Mouse (Mus musculus): ENCODE measurements at regions not wholly inside any gene's neighbourhood (a gene's known extent, or its start where the extent isn't known, plus 50 kb on each side); places are given as distances from the start of the nearest gene placed in this dataset.
"Not testable (repeated sequence)": the region's sequence is repeated elsewhere in the genome, so short reads cannot be mapped to it uniquely, and the experiment has no call there.

DNA sequence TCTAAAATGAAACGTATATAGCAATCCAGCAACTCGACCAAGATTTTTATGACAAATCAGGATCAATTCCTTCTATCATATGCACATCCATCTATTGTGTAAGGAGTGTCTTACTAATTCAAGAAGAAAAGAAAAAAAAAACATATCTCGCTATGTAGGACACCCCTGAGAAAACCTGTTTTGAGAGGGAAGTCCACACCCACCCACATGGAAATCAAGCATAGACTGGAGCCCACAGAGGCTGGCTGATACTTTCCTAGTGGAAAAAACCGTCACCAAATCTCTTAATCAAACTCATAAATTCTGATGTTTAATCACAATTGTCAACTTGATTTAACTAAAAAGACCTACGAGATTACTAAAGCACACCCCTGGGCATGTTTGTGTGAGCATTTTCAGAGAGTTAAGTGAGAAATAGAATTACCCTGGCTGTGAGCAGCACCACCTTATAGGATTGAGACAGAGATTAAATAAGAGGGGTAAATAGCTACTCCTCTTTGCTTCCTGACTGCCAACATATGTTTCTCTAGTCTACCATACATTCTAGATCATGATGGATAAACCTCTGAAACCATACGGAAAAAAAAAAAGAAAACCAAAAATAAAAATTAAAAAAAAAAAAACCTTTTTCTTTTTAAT lies 525.9 kb downstream of the Gm10283 start:
- Histone ChIP-seq H3K27me3 (ENCODE audit: control insufficient read depth, insufficient read depth, low read length) (no peaks in the 10 kb centered on the region), H3K27ac (replicated peaks; ENCODE audit: low read depth, low read length) (no peak overlapping the region), H3K9me3 (ENCODE audit: control insufficient read depth, low read length) (no peaks in the 10 kb centered on the region), H3K4me3 (replicated peaks; ENCODE audit: low read length) (no peak overlapping the region), H3K36me3 (ENCODE audit: control insufficient read depth, insufficient read depth, low read length) (no peaks in the 10 kb centered on the region), H3K4me2 (replicated peaks; ENCODE audit: low read depth, low read length, severe bottlenecking) (no peak overlapping the region), H3K4me1 (ENCODE audit: control insufficient read depth, insufficient read depth, low read length) (no peaks in the 10 kb centered on the region), H3K9ac (ENCODE audit: low read depth, low read length, severe bottlenecking) (no peak overlapping the region)
- 77% methylated on average over 6 of the region's 6 CpGs for WGBS
- TF ChIP-seq POLR2A (IDR thresholded peaks at IDR 0.05; ENCODE audit: borderline replicate concordance, extremely low read depth, insufficient read depth, insufficient read length), result no peak
- ATAC-seq (ENCODE audit: low FRiP score, low read depth), result no peak
- DNase-seq (ENCODE audit: low spot score), result no peak

DNA sequence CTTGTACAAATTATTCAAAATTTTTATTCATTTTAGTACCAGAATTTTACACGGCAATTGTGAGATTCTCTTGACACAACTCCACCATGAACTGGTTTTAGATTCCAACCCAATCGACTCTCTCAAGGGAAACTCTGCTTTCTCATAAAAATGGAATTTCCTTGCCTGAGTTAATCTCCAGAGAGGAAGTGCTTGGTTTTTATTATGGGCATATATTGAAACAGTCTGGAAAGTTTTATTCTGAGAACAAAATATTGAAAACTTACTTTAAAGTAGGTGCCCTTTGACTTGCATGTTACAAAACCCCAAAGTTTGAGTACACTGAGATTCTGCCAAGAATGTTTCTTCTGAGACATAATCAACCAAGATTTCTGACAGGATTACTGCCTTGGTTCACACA lies 537.6 kb downstream of the Gm10283 start:
- Histone ChIP-seq H3K9ac (ENCODE audit: low read depth, low read length, severe bottlenecking) (no peak overlapping the region), H3K4me1 (ENCODE audit: control insufficient read depth, insufficient read depth, low read length) (0 out of 2 replicates have a peak, but pooled peaks cover 4% of the 10 kb centered on the region), H3K36me3 (ENCODE audit: control insufficient read depth, insufficient read depth, low read length) (no peaks in the 10 kb centered on the region), H3K9me3 (ENCODE audit: control insufficient read depth, low read length) (no peaks in the 10 kb centered on the region), H3K4me3 (replicated peaks; ENCODE audit: low read length) (no peak overlapping the region), H3K4me2 (replicated peaks; ENCODE audit: low read depth, low read length, severe bottlenecking) (no peak overlapping the region), H3K27me3 (ENCODE audit: control insufficient read depth, insufficient read depth, low read length) (no peaks in the 10 kb centered on the region), H3K27ac (replicated peaks; ENCODE audit: low read depth, low read length) (no peak overlapping the region)
- ATAC-seq (ENCODE audit: low FRiP score, low read depth) (peak; percentile 47; the same call in 1 of the 2 replicates), DNase-seq (ENCODE audit: low spot score) (peak; percentile 47)
- WGBS, result 17% methylated on average over 2 of the region's 2 CpGs
- TF ChIP-seq POLR2A (IDR thresholded peaks at IDR 0.05; ENCODE audit: borderline replicate concordance, extremely low read depth, insufficient read depth, insufficient read length), result no peak

DNA sequence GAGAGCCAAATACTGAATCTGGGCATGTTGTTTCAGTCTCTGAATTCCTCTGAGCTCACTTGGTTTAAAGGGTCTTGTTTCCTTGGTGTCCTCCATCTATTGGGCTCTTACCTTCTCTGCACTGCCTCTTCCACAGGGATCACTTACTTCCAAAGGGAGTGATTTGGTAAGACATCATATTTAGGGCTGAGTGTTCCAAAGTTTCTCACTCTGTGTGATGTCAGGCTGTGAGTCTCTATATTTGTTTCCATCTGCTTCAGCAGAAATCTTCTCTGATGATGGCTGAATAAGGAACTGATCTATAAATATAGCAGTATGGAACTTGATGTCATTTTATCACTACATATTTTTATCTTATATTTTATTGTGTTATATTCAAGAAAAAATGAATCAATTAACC lies 539.8 kb downstream of the Gm10283 start:
- no peak overlapping the region for H3K27ac ChIP-seq (replicated peaks; ENCODE audit: low read depth, low read length)
- H3K4me3 ChIP-seq (replicated peaks; ENCODE audit: low read length), result no peak overlapping the region
- H3K27me3 ChIP-seq (ENCODE audit: control insufficient read depth, insufficient read depth, low read length), result no peaks in the 10 kb centered on the region
- ATAC-seq (ENCODE audit: low FRiP score, low read depth) (no peak), DNase-seq (ENCODE audit: low spot score) (no peak)
- TF ChIP-seq POLR2A (IDR thresholded peaks at IDR 0.05; ENCODE audit: borderline replicate concordance, extremely low read depth, insufficient read depth, insufficient read length), result no peak
- 0 out of 2 replicates have a peak, but pooled peaks cover 4% of the 10 kb centered on the region for H3K4me1 ChIP-seq (ENCODE audit: control insufficient read depth, insufficient read depth, low read length)
- H3K4me2 ChIP-seq (replicated peaks; ENCODE audit: low read depth, low read length, severe bottlenecking), result no peak overlapping the region
- no peaks in the 10 kb centered on the region for H3K36me3 ChIP-seq (ENCODE audit: control insufficient read depth, insufficient read depth, low read length)
- H3K9ac ChIP-seq (ENCODE audit: low read depth, low read length, severe bottlenecking), result no peak overlapping the region
- H3K9me3 ChIP-seq (ENCODE audit: control insufficient read depth, low read length), result no peaks in the 10 kb centered on the region

GRCm38 (mm10) chr8:59953741-59954140 lies 549.3 kb downstream of the Gm10283 start:
- H3K9me3 ChIP-seq (ENCODE audit: control insufficient read depth, low read length); ATAC-seq (ENCODE audit: low FRiP score, low read depth); DNase-seq (ENCODE audit: low spot score); H3K9ac ChIP-seq (ENCODE audit: low read depth, low read length, severe bottlenecking); H3K27me3 ChIP-seq (ENCODE audit: control insufficient read depth, insufficient read depth, low read length); H3K4me3 ChIP-seq (replicated peaks; ENCODE audit: low read length); H3K36me3 ChIP-seq (ENCODE audit: control insufficient read depth, insufficient read depth, low read length); H3K4me1 ChIP-seq (ENCODE audit: control insufficient read depth, insufficient read depth, low read length); H3K4me2 ChIP-seq (replicated peaks; ENCODE audit: low read depth, low read length, severe bottlenecking); H3K27ac ChIP-seq (replicated peaks; ENCODE audit: low read depth, low read length): not testable (repeated sequence)
- 74% methylated on average over 6 of the region's 6 CpGs for WGBS

DNA sequence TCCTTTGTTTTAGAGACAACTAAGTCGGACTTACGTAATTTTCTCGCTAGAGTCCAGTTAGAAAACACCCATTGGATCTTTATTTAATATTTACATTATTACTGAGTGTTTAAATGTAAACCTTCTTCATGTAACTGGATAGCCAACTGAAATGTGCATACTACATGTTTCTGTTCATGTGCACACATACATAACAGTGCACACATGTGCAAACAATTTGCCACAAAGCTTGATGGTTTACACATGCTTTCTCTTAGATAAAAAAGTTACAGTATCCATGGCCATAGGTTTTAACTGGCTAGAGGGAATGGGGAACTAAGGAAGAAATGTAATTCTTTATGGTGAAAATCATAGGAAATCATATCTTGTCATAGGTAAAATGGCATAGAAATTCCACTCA lies 596.2 kb downstream of the Gm10283 start:
- Histone ChIP-seq H3K36me3 (ENCODE audit: control insufficient read depth, insufficient read depth, low read length) (no peaks in the 10 kb centered on the region), H3K9ac (ENCODE audit: low read depth, low read length, severe bottlenecking) (no peak overlapping the region), H3K27ac (replicated peaks; ENCODE audit: low read depth, low read length) (no peak overlapping the region), H3K4me1 (ENCODE audit: control insufficient read depth, insufficient read depth, low read length) (no peaks in the 10 kb centered on the region), H3K4me3 (replicated peaks; ENCODE audit: low read length) (no peak overlapping the region), H3K27me3 (ENCODE audit: control insufficient read depth, insufficient read depth, low read length) (no peaks in the 10 kb centered on the region), H3K4me2 (replicated peaks; ENCODE audit: low read depth, low read length, severe bottlenecking) (no peak overlapping the region), H3K9me3 (ENCODE audit: control insufficient read depth, low read length) (no peaks in the 10 kb centered on the region)
- DNase-seq (ENCODE audit: low spot score) (peak; percentile 31), ATAC-seq (ENCODE audit: low FRiP score, low read depth) (peak; percentile 77; the same call in 1 of the 2 replicates)
- WGBS, result 53% methylated on average over 3 of the region's 3 CpGs
- no peak for TF ChIP-seq POLR2A (IDR thresholded peaks at IDR 0.05; ENCODE audit: borderline replicate concordance, extremely low read depth, insufficient read depth, insufficient read length)

Measured in limb, embryonic 14.5 days (tissue).